In genomic region chr6:125380372-125381360, GRCm38 (mm10) we compare ENCODE assay signal across 8 mouse cellular contexts. TPM values are rescaled to one million over a fixed set of nuclear protein-coding genes. Genes with fewer than 3 reads are reported as not detected.
DNase-seq lines count a peak whose midpoint lies in the region; ATAC-seq and TF ChIP-seq lines count a peak whose summit lies in the region.

Gene Plekhg6, minus strand, starts transcription at chr6:125380793.

- no peak for DNase-seq in testis, postnatal 10 days (ENCODE audit: low spot score)
- DNase-seq in large intestine, adult 2 months (ENCODE audit: low read depth, low spot score): no peak
- no peak for DNase-seq in ovary, adult 18-20 months (ENCODE audit: low spot score)
- DNase-seq in embryo, embryonic 11 days: no peak

- no peak within 1 kb of the TSS for H3K27ac ChIP-seq in testis, adult 2 months (ENCODE audit: control insufficient read depth, insufficient read depth, low read depth, low read length)
- H3K27ac ChIP-seq in heart, embryonic 16.5 days (ENCODE audit: low read length): no peak within 1 kb of the TSS

- WGBS in heart, embryonic 16.5 days: 10% methylated on average over 37 of the region's 40 CpGs
- 11% methylated on average over 40 of the region's 40 CpGs for WGBS in large intestine, adult 2 months

- H3K9ac ChIP-seq in heart, embryonic 16.5 days (ENCODE audit: low read length): no peak within 1 kb of the TSS

- H3K4me2 ChIP-seq in heart, embryonic 16.5 days (ENCODE audit: low read depth, low read length): peak within 1 kb of the TSS; percentile 60

- no peaks in the 10 kb centered on the region for H3K36me3 ChIP-seq in testis, adult 2 months (ENCODE audit: control insufficient read depth, insufficient read depth, low read length)
- no peaks in the 10 kb centered on the region for H3K36me3 ChIP-seq in heart, embryonic 16.5 days (ENCODE audit: control insufficient read depth, insufficient read depth)
- no peaks in the 10 kb centered on the region for H3K36me3 ChIP-seq in megakaryocyte, embryonic 14.5 days (replicated peaks; ENCODE audit: low read length)

- no peak for TF ChIP-seq POLR2A in testis, adult 2 months (IDR thresholded peaks at IDR 0.05; ENCODE audit: control insufficient read depth, low read depth, low read length)

- peaks cover 6% of the 10 kb centered on the region for H3K4me1 ChIP-seq in testis, adult 2 months (ENCODE audit: control insufficient read depth, insufficient read depth, low read length)
- H3K4me1 ChIP-seq in heart, embryonic 16.5 days (ENCODE audit: control insufficient read depth, insufficient read depth, low read length): peaks cover 17% of the 10 kb centered on the region
- H3K4me1 ChIP-seq in megakaryocyte, embryonic 14.5 days: peaks cover 59% of the 10 kb centered on the region

- ATAC-seq in heart, embryonic 16.5 days (replicated peaks; ENCODE audit: extremely low read depth, insufficient read depth, low FRiP score): no peak
- ATAC-seq in erythroid progenitor cell, adult 5-6 weeks (replicated peaks; ENCODE audit: low FRiP score, poor library complexity, severe bottlenecking): no peak

- H3K27me3 ChIP-seq in testis, adult 2 months (ENCODE audit: control insufficient read depth, insufficient read depth, low read length): no peaks in the 10 kb centered on the region
- peaks cover 55% of the 10 kb centered on the region for H3K27me3 ChIP-seq in heart, embryonic 16.5 days (ENCODE audit: control insufficient read depth, insufficient read depth, low read length)
- peaks cover 60% of the 10 kb centered on the region for H3K27me3 ChIP-seq in megakaryocyte, embryonic 14.5 days (replicated peaks)

- no peak for TF ChIP-seq CTCF in testis, adult 2 months (IDR thresholded peaks at IDR 0.05; ENCODE audit: control insufficient read depth, insufficient read depth, insufficient replicate concordance, low read depth, low read length)

- H3K4me3 ChIP-seq in testis, adult 2 months (ENCODE audit: control insufficient read depth, low read depth, low read length): 0 out of 2 replicates have a peak within 1 kb of the TSS, but pooled peaks have one; percentile 26
- H3K4me3 ChIP-seq in heart, embryonic 16.5 days (ENCODE audit: low read length): peak within 1 kb of the TSS; percentile 43
- peak within 1 kb of the TSS; percentile 79 for H3K4me3 ChIP-seq in megakaryocyte, embryonic 14.5 days (replicated peaks)

- H3K9me3 ChIP-seq in heart, embryonic 16.5 days (replicated peaks; ENCODE audit: control insufficient read depth, low read length): no peaks in the 10 kb centered on the region
- no peaks in the 10 kb centered on the region for H3K9me3 ChIP-seq in megakaryocyte, embryonic 14.5 days

RNA-seq across cellular contexts. Expression of gene Plekhg6, which starts in this region (rescaled TPM):
- polyA plus RNA-seq in testis, adult 2 months (2012; rRNA removed): 0.11 and 0.46 TPM in 2 replicates
- polyA plus RNA-seq in heart, embryonic 16.5 days (2015; fragmentation: Nextera tagmentation; extraction: Ambion mirVana): 0.25 and 0.41 TPM in 2 replicates
- 24.1 and 35.0 TPM in 2 replicates for polyA plus RNA-seq in large intestine, adult 2 months (2012; rRNA removed)
- polyA plus RNA-seq in megakaryocyte, embryonic 14.5 days (2012; ENCODE audit: insufficient read depth, low replicate concordance): 0.39 TPM in 1 of 2 replicates, not detected in the other
- not detected in 2 replicates for total RNA-seq in erythroid progenitor cell, adult 5-6 weeks (2015; ENCODE audit: low replicate concordance)
- not detected in 2 replicates for total RNA-seq in erythroid progenitor cell, adult 5-6 weeks (2017; ENCODE audit: low replicate concordance)

Comparison
In these comparisons a context has a peak if more than half of its experiments do, and no peak if none do; other contexts are left out.
1. RNA of gene Plekhg6 (polyA plus RNA-seq): 24.1 to 35.0 TPM in large intestine, adult 2 months; 0.25 to 0.41 TPM in heart, embryonic 16.5 days, 0.39 TPM in megakaryocyte, embryonic 14.5 days and 0.11 to 0.46 TPM in testis, adult 2 months; every median in the first group is over 10 times any median in the second.
2. H3K4me3 ChIP-seq: peak in every context shown above with its lines; median percentile 79 in megakaryocyte, embryonic 14.5 days; 43 in heart, embryonic 16.5 days; 26 in testis, adult 2 months.